Mouse (Mus musculus) adrenal gland, postnatal 4 days (tissue): ENCODE data around the gene Gm11985. TPM values are rescaled to one million over a fixed set of nuclear protein-coding genes. Genes with fewer than 3 reads are reported as not detected.

Experiments used
- DNase-seq, 2 experiments: peaks; one replicate each; pipeline ENCODE4 v3.0.0; 2021 to 2022; ENCODE audit warnings: low spot score in 2 of 2, mixed read lengths in 2 of 2
- total RNA-seq, 2 experiments: library from RNA; stranded (reverse); gene quantifications; 2 replicates each; pipeline ENCODE4 v1.2.3; 2021

The Gm11985 gene
- total RNA-seq, 2 experiments from 2014 or later, result not detected

GRCm38 (mm10) chr11:7200393-7200783 is 12.0 kb upstream of the Gm11985 start:
- no peak for DNase-seq

GRCm38 (mm10) chr11:7199736-7200392 is 11.5 kb upstream of the Gm11985 start:
- no peak for DNase-seq

- DNase-seq, result no peak
These were observed 10.3 kb upstream of the Gm11985 start for GRCm38 (mm10) chr11:7198481-7199256.

- no peak for DNase-seq
These were observed 9.6 kb upstream of the Gm11985 start for GRCm38 (mm10) chr11:7198006-7198405.

GRCm38 (mm10) chr11:7197491-7197941 is 9.1 kb upstream of the Gm11985 start, which contains the start of gene Igfbp1:
Gene Igfbp1, plus strand, starts transcription at chr11:7197782.
- no peak for DNase-seq

- DNase-seq, result no peak
These were observed 6.9 kb upstream of the Gm11985 start for GRCm38 (mm10) chr11:7195312-7195685.

- DNase-seq, result no peak
These were observed 6.3 kb upstream of the Gm11985 start for GRCm38 (mm10) chr11:7194432-7195311.

- DNase-seq, result no peak
These were observed 4.8 kb upstream of the Gm11985 start for GRCm38 (mm10) chr11:7193134-7193533.

- DNase-seq, result no peak
These were observed 4.3 kb upstream of the Gm11985 start for GRCm38 (mm10) chr11:7192710-7193109.

GRCm38 (mm10) chr11:7187472-7187871 is 897 bp downstream of the Gm11985 start:
- DNase-seq, result no peak

- DNase-seq, result no peak
These were observed 3.9 kb downstream of the Gm11985 start for GRCm38 (mm10) chr11:7184420-7184819.

GRCm38 (mm10) chr11:7182409-7183042 is 5.8 kb downstream of the Gm11985 start:
- no peak for DNase-seq

GRCm38 (mm10) chr11:7179276-7179675 is 9.1 kb downstream of the Gm11985 start:
- no peak for DNase-seq

GRCm38 (mm10) chr11:7178724-7179123 is 9.6 kb downstream of the Gm11985 start:
- no peak for DNase-seq

GRCm38 (mm10) chr11:7173664-7174063 is 14.7 kb downstream of the Gm11985 start:
- DNase-seq, result no peak

- DNase-seq, result no peak
These were observed 18.7 kb downstream of the Gm11985 start for GRCm38 (mm10) chr11:7169645-7170044.

- no peak for DNase-seq
These were observed 24.0 kb downstream of the Gm11985 start for GRCm38 (mm10) chr11:7164416-7164815.

GRCm38 (mm10) chr11:7161502-7162174 is 26.7 kb downstream of the Gm11985 start:
- DNase-seq, result no peak

GRCm38 (mm10) chr11:7160637-7161101 is 27.7 kb downstream of the Gm11985 start:
- no peak for DNase-seq

- DNase-seq, result no peak
These were observed 28.2 kb downstream of the Gm11985 start for GRCm38 (mm10) chr11:7160146-7160545.
